Mouse (Mus musculus) G1E (cell line): ENCODE measurements around the gene Cpsf7. TPM values are rescaled to one million over a fixed set of nuclear protein-coding genes. Genes with fewer than 3 reads are reported as not detected.
A peak's percentile ranks its signal among the peaks of the same experiment; 100 is the strongest.

Experiments
- ATAC-seq: 2 replicates; pipeline ENCODE4 v1.8.0; 2016; ENCODE audit warnings: mild to moderate bottlenecking; ENCODE audit not compliant: insufficient number of reproducible peaks, poor library complexity, low FRiP score, severe bottlenecking; ENCODE audit errors: extremely low read depth
- DNase-seq: peaks from one replicate; pipeline ENCODE4 v3.0.0; 2012; ENCODE audit warnings: low spot score
- H3K27me3 ChIP-seq: 2 replicates; pipeline ENCODE4 v1.6.1; 2012; ENCODE audit warnings: mild to moderate bottlenecking, low read length, inconsistent platforms; ENCODE audit not compliant: insufficient read depth
- H3K36me3 ChIP-seq: replicated peaks from 2 replicates; pipeline ENCODE3; 2012; ENCODE audit warnings: mild to moderate bottlenecking, inconsistent platforms
- H3K4me1 ChIP-seq: 2 replicates; pipeline ENCODE4 v1.6.1; 2012; ENCODE audit warnings: low read depth, low read length, inconsistent platforms, mixed read lengths; ENCODE audit not compliant: insufficient read depth
- H3K4me3 ChIP-seq: 2 replicates; pipeline ENCODE4 v1.5.1; 2012; ENCODE audit warnings: low read depth, mild to moderate bottlenecking, inconsistent platforms, low read length, moderate library complexity, mixed read lengths
- H3K9me3 ChIP-seq: replicated peaks from 2 replicates; pipeline ENCODE4 v1.6.1; 2012; ENCODE audit warnings: inconsistent platforms
- CTCF ChIP-seq: IDR thresholded peaks from 2 replicates; pipeline ENCODE4 v1.5.1; 2012; ENCODE audit warnings: low read depth, low read length, inconsistent platforms, mixed read lengths
- GATA1 ChIP-seq: IDR thresholded peaks from 2 replicates; pipeline ENCODE4 v1.6.1; 2012; ENCODE audit warnings: borderline replicate concordance, low read length, inconsistent platforms, mixed read lengths
- GATA2 ChIP-seq: IDR thresholded peaks from 2 replicates; pipeline ENCODE4 v1.6.1; 2012; ENCODE audit warnings: low read depth, low read length, inconsistent platforms, borderline replicate concordance
- POLR2AphosphoS5 ChIP-seq: IDR thresholded peaks from 2 replicates; pipeline ENCODE4 v1.6.1; 2012; ENCODE audit warnings: low read depth, low read length, inconsistent platforms; ENCODE audit not compliant: insufficient replicate concordance
- TAL1 ChIP-seq: conservative IDR thresholded peaks from 2 replicates; pipeline ENCODE4 v1.6.1; 2012; ENCODE audit warnings: low read depth, low read length, inconsistent platforms, mixed read lengths
- polyA plus RNA-seq: library from polyadenylated mRNA; stranded (reverse); fragments of >175 nt; gene quantifications from 2 replicates; pipeline ENCODE4 v1.2.3, GENCODE M21; 2012
- total RNA-seq, 2 experiments: library from RNA; stranded (forward) in 1 of 2; stranded (reverse) in 1 of 2; fragments of 200-1000 nt in 1 of 2; fragments of >200 nt in 1 of 2; fragmentation: Nextera tagmentation in 1 of 2; gene quantifications; 2 replicates each; pipeline ENCODE4 v1.2.3; 2014 to 2017

The Cpsf7 gene
- total and polyA plus RNA-seq, 3 experiments, result 48.5 to 119 (median 69.0) TPM

DNA sequence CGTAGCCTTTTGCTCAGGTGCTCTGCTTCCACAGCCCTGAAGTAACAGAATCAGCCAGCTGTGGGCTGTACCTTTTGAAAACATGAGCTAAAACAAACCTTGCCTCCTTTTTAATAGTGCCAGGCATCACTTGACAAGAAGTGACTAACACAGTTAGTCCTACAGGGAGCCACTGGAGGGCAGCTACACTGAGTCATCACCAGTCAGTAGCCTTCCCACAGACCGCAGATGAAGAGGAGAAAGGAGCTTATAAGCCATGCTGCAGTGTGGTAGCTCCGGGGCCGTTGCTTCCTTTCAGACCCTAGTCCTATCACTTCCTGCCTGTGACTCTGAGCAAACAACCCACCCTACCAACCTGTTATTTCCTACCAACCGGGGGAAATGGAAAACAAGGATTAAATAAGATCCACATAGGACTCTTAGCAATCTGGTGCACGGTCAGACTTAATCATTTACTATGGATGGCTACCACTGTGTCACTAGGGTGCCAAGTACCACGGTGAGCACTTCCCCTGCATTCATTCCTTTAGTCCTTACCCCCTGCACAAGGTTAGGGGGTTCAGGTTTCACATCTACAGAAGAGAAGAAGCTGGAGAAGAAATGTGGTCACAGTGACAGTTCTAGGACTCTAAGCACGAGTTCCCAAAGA is 27.4 kb upstream of the Cpsf7 start:
- ATAC-seq (no peak), DNase-seq (no peak)
- Histone ChIP-seq H3K27me3 (no peaks in the 10 kb centered on the region), H3K4me3 (no peak overlapping the region), H3K9me3 (no peaks in the 10 kb centered on the region), H3K36me3 (peaks cover 94% of the 10 kb centered on the region), H3K4me1 (peaks cover 11% of the 10 kb centered on the region; the same call in 1 of the 2 replicates)
- no peak for TF ChIP-seq CTCF
- no peak for TF ChIP-seq POLR2AphosphoS5
- TF ChIP-seq GATA2, result no peak

DNA sequence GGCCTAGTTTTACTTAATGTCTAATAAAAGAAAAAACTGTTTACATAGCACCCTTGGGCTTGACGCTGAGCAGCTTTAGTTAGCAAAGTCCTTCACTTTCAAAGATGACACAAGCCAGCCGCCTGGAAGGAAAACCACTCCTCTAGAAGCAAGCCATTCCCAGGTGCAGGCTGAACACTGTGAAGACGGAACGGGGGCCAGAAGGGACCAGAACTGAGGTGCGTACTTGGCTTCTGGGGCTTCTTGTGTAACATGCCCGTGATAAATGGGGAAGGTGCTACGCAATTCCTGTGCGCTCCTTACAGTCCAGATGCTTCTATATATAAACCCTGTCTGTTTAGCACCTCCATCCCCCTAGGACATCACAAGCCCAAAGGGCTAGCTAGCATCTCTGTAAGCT is 24.5 kb upstream of the Cpsf7 start:
- DNase-seq (no peak), ATAC-seq (no peak)
- H3K4me3 ChIP-seq, result no peak overlapping the region
- H3K36me3 ChIP-seq, result peaks cover 98% of the 10 kb centered on the region
- H3K27me3 ChIP-seq, result no peaks in the 10 kb centered on the region
- H3K9me3 ChIP-seq, result no peaks in the 10 kb centered on the region
- TF ChIP-seq CTCF, result no peak
- no peak for TF ChIP-seq GATA2
- TF ChIP-seq POLR2AphosphoS5, result no peak
- TF ChIP-seq TAL1, result no peak
- no peak for TF ChIP-seq GATA1
- peaks cover 14% of the 10 kb centered on the region; the same call in 1 of the 2 replicates for H3K4me1 ChIP-seq

DNA sequence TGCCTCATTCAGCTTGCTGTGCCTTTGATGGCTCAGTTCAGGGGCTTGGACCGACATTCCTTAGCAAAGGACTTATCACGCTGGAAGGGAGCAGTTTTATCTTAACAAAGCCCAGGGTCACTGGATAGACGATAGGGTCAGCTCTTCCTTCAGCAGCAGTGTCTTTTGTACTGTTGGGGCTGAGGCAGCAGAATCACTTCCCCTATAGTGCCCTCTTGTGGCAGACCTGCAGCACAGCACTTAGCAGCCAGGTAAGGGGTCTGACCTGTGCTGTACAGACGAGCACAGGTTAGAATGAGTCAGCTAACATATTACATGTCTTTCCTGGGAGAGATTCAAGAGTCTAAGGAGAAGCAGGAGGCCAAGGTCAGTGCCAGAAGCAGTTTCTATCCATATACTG is 22.5 kb upstream of the Cpsf7 start:
- H3K4me3 ChIP-seq, result no peak overlapping the region
- TF ChIP-seq TAL1 (no peak), CTCF (peak; percentile 99)
- no peaks in the 10 kb centered on the region for H3K9me3 ChIP-seq
- H3K27me3 ChIP-seq, result no peaks in the 10 kb centered on the region
- H3K36me3 ChIP-seq, result peaks cover 97% of the 10 kb centered on the region
- ATAC-seq (no peak), DNase-seq (peak; percentile 38)
- H3K4me1 ChIP-seq, result peaks cover 13% of the 10 kb centered on the region; the same call in 1 of the 2 replicates

DNA sequence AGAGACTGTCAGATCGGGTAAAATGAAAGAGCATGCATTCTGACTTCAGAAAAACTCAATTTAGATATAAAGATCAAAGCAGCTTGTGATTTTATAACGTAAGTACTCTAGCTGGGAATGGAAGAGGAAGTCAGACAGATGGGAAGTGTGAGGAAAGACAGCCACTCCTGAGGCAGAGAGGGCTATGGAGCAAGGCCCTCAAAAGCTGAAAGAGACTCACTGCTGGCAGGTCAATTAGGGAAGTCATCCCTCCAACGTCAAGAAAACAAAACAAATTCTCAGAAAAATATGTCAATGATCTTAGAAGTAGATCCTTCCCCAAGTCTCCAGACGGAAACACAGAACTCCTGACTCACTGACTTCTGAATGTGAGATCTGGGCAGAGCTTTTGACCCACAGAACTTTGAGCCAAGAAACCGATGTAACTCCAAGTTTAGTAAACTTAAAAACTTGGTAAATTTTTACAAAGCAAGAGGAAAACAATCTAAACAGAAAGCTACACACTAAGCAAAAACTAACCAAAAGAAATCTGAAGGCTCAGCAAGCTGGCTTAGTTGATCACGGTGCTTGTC is 14.2 kb upstream of the Cpsf7 start:
- Histone ChIP-seq H3K9me3 (no peaks in the 10 kb centered on the region), H3K4me1 (peaks cover 2% of the 10 kb centered on the region; the same call in 1 of the 2 replicates), H3K27me3 (no peaks in the 10 kb centered on the region), H3K36me3 (peaks cover 81% of the 10 kb centered on the region), H3K4me3 (no peak overlapping the region)
- ATAC-seq, result no peak
- DNase-seq, result no peak
- TF ChIP-seq CTCF, result no peak
- no peak for TF ChIP-seq GATA2
- TF ChIP-seq GATA1, result no peak
- TF ChIP-seq TAL1, result no peak
- TF ChIP-seq POLR2AphosphoS5, result no peak

DNA sequence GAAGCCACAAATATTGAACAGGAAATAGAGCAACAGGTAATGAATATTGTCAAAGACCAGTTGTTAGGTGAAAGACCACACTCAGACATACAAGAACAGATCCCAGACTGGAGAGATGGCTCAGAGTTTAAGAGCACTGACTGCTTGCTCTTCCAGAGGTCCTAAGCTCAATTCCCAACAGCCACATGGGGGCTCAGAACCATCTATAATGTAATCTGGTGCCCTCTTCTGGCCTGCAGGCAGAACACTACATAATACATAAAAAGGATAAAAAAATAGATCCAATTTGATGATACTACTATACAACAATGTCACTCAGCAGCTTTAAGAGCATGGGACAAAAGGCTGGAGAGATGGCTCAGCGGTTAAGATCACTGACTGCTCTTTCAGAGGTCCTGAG is 4.7 kb upstream of the Cpsf7 start:
- TF ChIP-seq TAL1, result no peak
- peak; percentile 19; the same call in 1 of the 2 replicates for TF ChIP-seq CTCF

DNA sequence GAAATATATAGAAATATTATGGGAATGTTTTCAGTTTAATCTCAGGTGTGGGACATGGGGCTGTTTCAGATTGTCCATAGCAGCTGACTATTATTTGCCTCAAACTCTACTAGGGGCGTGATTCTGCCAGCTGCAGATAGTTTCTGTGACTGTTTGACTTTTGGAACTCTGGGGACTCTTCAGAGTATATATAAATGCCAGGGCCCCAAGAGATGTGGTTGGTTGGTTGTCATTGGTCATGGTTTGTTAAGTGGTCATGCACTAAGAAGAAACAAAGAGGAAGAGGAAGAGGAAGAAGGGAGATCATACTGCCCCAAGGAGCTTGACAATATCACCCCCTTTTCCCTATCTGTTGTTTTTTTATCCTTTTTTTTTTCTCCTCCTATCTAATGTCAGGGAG is 3.1 kb upstream of the Cpsf7 start:
- Histone ChIP-seq H3K9me3 (no peaks in the 10 kb centered on the region), H3K36me3 (peaks cover 38% of the 10 kb centered on the region), H3K27me3 (no peaks in the 10 kb centered on the region), H3K4me3 (no peak overlapping the region; the same call in 1 of the 2 replicates), H3K4me1 (peaks cover 59% of the 10 kb centered on the region)
- TF ChIP-seq GATA1 (no peak), POLR2AphosphoS5 (no peak), CTCF (no peak), GATA2 (no peak), TAL1 (no peak)
- no peak for ATAC-seq
- no peak for DNase-seq

More for the DNA sequence above, 4.7 kb upstream of the Cpsf7 start:
- Histone ChIP-seq H3K4me3 (no peak overlapping the region), H3K36me3 (peaks cover 48% of the 10 kb centered on the region), H3K4me1 (peaks cover 50% of the 10 kb centered on the region), H3K9me3 (no peaks in the 10 kb centered on the region), H3K27me3 (no peaks in the 10 kb centered on the region)
- no peak for DNase-seq
- ATAC-seq, result no peak
